Mouse (Mus musculus): ENCODE results near the gene Lrrc59. TPM values are rescaled to one million over a fixed set of nuclear protein-coding genes. Genes with fewer than 3 reads are reported as not detected.

Lrrc59 gene
- 229 and 251 TPM in 2 replicates for polyA plus RNA-seq (2016; fragmentation: Nextera tagmentation; extraction: Ambion mirVana)

- H3K27ac ChIP-seq: peak within 1 kb of the TSS; percentile 92
- H3K4me1 ChIP-seq: peaks cover 7% of the 10 kb centered on the region; the same call in 1 of the 2 replicates
- peak within 1 kb of the TSS; percentile 98 for H3K4me3 ChIP-seq
- H3K9me3 ChIP-seq: no peaks in the 10 kb centered on the region
- no peaks in the 10 kb centered on the region for H3K27me3 ChIP-seq (ENCODE audit: insufficient read depth, poor library complexity, severe bottlenecking)
- peak; percentile 97 for DNase-seq (ENCODE audit: low spot score)
- H3K36me3 ChIP-seq: peaks cover 32% of the 10 kb centered on the region
- WGBS: 4% methylated on average over 40 of the region's 41 CpGs
Observed at GRCm38 (mm10) chr11:94629199-94629883, at the start of gene Lrrc59. TSS of gene Lrrc59 (plus strand) at chr11:94629767.

- Histone ChIP-seq H3K36me3 (0 out of 2 replicates have a peak, but pooled peaks cover 3% of the 10 kb centered on the region), H3K9me3 (no peaks in the 10 kb centered on the region), H3K4me3 (no peak overlapping the region), H3K4me1 (0 out of 2 replicates have a peak, but pooled peaks cover 4% of the 10 kb centered on the region), H3K27ac (no peak overlapping the region), H3K27me3 (ENCODE audit: insufficient read depth, poor library complexity, severe bottlenecking) (no peaks in the 10 kb centered on the region)
- no peak for DNase-seq (ENCODE audit: low spot score)
- 88% methylated on average over 5 of the region's 5 CpGs for WGBS
Observed at GRCm38 (mm10) chr11:94580111-94580740, 49.3 kb upstream of the Lrrc59 start.

- Histone ChIP-seq H3K9me3 (no peaks in the 10 kb centered on the region), H3K4me1 (no peaks in the 10 kb centered on the region), H3K36me3 (no peaks in the 10 kb centered on the region), H3K27me3 (ENCODE audit: insufficient read depth, poor library complexity, severe bottlenecking) (no peaks in the 10 kb centered on the region), H3K4me3 (no peak overlapping the region), H3K27ac (no peak overlapping the region)
- no peak for DNase-seq (ENCODE audit: low spot score)
- WGBS: 92% methylated on average over 9 of the region's 9 CpGs
Observed at GRCm38 (mm10) chr11:94585091-94585490, 44.5 kb upstream of the Lrrc59 start.

- WGBS: 74% methylated on average over 6 of the region's 6 CpGs
- no peak overlapping the region for H3K27ac ChIP-seq
- H3K36me3 ChIP-seq: no peaks in the 10 kb centered on the region
- no peaks in the 10 kb centered on the region for H3K9me3 ChIP-seq
- no peak for DNase-seq (ENCODE audit: low spot score)
- H3K27me3 ChIP-seq (ENCODE audit: insufficient read depth, poor library complexity, severe bottlenecking): no peaks in the 10 kb centered on the region
- H3K4me3 ChIP-seq: no peak overlapping the region
- H3K4me1 ChIP-seq: peaks cover 16% of the 10 kb centered on the region
Observed at GRCm38 (mm10) chr11:94587511-94587910, 42.1 kb upstream of the Lrrc59 start.

- no peaks in the 10 kb centered on the region for H3K27me3 ChIP-seq (ENCODE audit: insufficient read depth, poor library complexity, severe bottlenecking)
- H3K9me3 ChIP-seq: no peaks in the 10 kb centered on the region
- no peak overlapping the region for H3K4me3 ChIP-seq
- peaks cover 12% of the 10 kb centered on the region for H3K4me1 ChIP-seq
- H3K27ac ChIP-seq: no peak overlapping the region
- WGBS: 71% methylated on average over 7 of the region's 7 CpGs
- H3K36me3 ChIP-seq: no peaks in the 10 kb centered on the region
- no peak for DNase-seq (ENCODE audit: low spot score)
Observed at GRCm38 (mm10) chr11:94596311-94596852, 33.2 kb upstream of the Lrrc59 start.

GRCm38 (mm10) chr11:94597319-94597718 is 32.2 kb upstream of the Lrrc59 start:
- no peak overlapping the region for H3K4me3 ChIP-seq
- H3K36me3 ChIP-seq: no peaks in the 10 kb centered on the region
- H3K4me1 ChIP-seq: peaks cover 9% of the 10 kb centered on the region
- WGBS: 85% methylated on average over 4 of the region's 4 CpGs
- no peaks in the 10 kb centered on the region for H3K9me3 ChIP-seq
- H3K27ac ChIP-seq: no peak overlapping the region
- DNase-seq (ENCODE audit: low spot score): no peak
- H3K27me3 ChIP-seq (ENCODE audit: insufficient read depth, poor library complexity, severe bottlenecking): no peaks in the 10 kb centered on the region

GRCm38 (mm10) chr11:94598437-94599120 is 31.0 kb upstream of the Lrrc59 start:
- WGBS: 82% methylated on average over 6 of the region's 6 CpGs
- Histone ChIP-seq H3K4me3 (no peak overlapping the region), H3K27me3 (ENCODE audit: insufficient read depth, poor library complexity, severe bottlenecking) (0 out of 2 replicates have a peak, but pooled peaks cover 7% of the 10 kb centered on the region), H3K27ac (no peak overlapping the region), H3K9me3 (no peaks in the 10 kb centered on the region), H3K36me3 (no peaks in the 10 kb centered on the region), H3K4me1 (peaks cover 11% of the 10 kb centered on the region)
- DNase-seq (ENCODE audit: low spot score): no peak

- H3K27ac ChIP-seq: no peak overlapping the region
- H3K4me1 ChIP-seq: peaks cover 11% of the 10 kb centered on the region
- no peaks in the 10 kb centered on the region for H3K9me3 ChIP-seq
- no peaks in the 10 kb centered on the region for H3K36me3 ChIP-seq
- 0 out of 2 replicates have a peak, but pooled peaks cover 7% of the 10 kb centered on the region for H3K27me3 ChIP-seq (ENCODE audit: insufficient read depth, poor library complexity, severe bottlenecking)
- WGBS: 92% methylated on average over 7 of the region's 7 CpGs
- DNase-seq (ENCODE audit: low spot score): no peak
- H3K4me3 ChIP-seq: no peak overlapping the region
Observed at GRCm38 (mm10) chr11:94600447-94600846, 29.1 kb upstream of the Lrrc59 start.

- Histone ChIP-seq H3K4me1 (peaks cover 11% of the 10 kb centered on the region), H3K36me3 (no peaks in the 10 kb centered on the region), H3K27me3 (ENCODE audit: insufficient read depth, poor library complexity, severe bottlenecking) (0 out of 2 replicates have a peak, but pooled peaks cover 7% of the 10 kb centered on the region), H3K9me3 (no peaks in the 10 kb centered on the region), H3K27ac (peak within 1 kb of the TSS; percentile 87), H3K4me3 (peak within 1 kb of the TSS; percentile 65)
- peak; percentile 88 for DNase-seq (ENCODE audit: low spot score)
- WGBS: 3% methylated on average over 52 of the region's 52 CpGs
Observed at GRCm38 (mm10) chr11:94601321-94602281, 28.0 kb upstream of the Lrrc59 start, which contains the start of gene Acsf2. TSS of gene Acsf2 (minus strand) at chr11:94601871.

GRCm38 (mm10) chr11:94602356-94602955 is 27.1 kb upstream of the Lrrc59 start:
- DNase-seq (ENCODE audit: low spot score): no peak
- Histone ChIP-seq H3K4me3 (peak overlapping the region; percentile 65), H3K27me3 (ENCODE audit: insufficient read depth, poor library complexity, severe bottlenecking) (0 out of 2 replicates have a peak, but pooled peaks cover 7% of the 10 kb centered on the region), H3K9me3 (no peaks in the 10 kb centered on the region), H3K36me3 (no peaks in the 10 kb centered on the region), H3K27ac (peak overlapping the region; percentile 87), H3K4me1 (peaks cover 11% of the 10 kb centered on the region)
- 54% methylated on average over 11 of the region's 11 CpGs for WGBS

- no peak for DNase-seq (ENCODE audit: low spot score)
- Histone ChIP-seq H3K9me3 (no peaks in the 10 kb centered on the region), H3K27me3 (ENCODE audit: insufficient read depth, poor library complexity, severe bottlenecking) (peaks cover 7% of the 10 kb centered on the region; the same call in 1 of the 2 replicates), H3K4me1 (no peaks in the 10 kb centered on the region), H3K27ac (no peak overlapping the region), H3K36me3 (no peaks in the 10 kb centered on the region), H3K4me3 (no peak overlapping the region)
- WGBS: 72% methylated on average over 4 of the region's 4 CpGs
Observed at GRCm38 (mm10) chr11:94610744-94611740, 18.5 kb upstream of the Lrrc59 start.
